Mouse (Mus musculus) megakaryocyte, embryonic 14.5 days (primary cell): ENCODE measurements around the gene Caprin1.

Source experiments
- FLI1 ChIP-seq: IDR thresholded peaks from 2 replicates; pipeline ENCODE4 v1.6.1; 2012; ENCODE audit warnings: low read length, inconsistent platforms, mixed read lengths
- GATA1 ChIP-seq: IDR thresholded peaks from 3 replicates; pipeline ENCODE4 v1.6.1; 2012; ENCODE audit warnings: mixed read lengths, low read length, inconsistent platforms, borderline replicate concordance

DNA sequence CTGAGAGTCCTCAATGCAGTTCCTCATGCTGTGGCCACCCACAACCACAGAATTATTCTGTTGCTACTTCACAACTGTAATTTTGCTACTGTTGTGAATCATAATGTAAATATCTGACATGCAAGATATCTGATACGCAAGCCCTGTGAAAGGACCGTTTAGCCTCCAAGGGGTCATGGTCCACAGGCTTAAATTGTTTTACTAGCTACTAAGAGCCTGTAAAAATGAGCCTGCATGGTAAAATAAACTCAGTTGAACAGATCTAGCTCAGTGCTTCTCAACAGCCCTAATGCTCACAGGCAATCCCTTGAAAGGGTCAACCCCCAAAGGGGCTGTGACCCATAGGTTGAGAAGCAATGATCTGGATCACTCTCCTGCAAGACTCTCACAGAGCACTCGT is 48.4 kb downstream of the Caprin1 start:
- TF ChIP-seq FLI1 = no peak
- no peak for TF ChIP-seq GATA1
